Mouse (Mus musculus) ovary, postnatal 36 days (tissue): ENCODE results near the gene Bmp2k.
"Not testable (repeated sequence)": the region's sequence is repeated elsewhere in the genome, so short reads cannot be mapped to it uniquely, and the experiment has no call there.

ENCODE experiments used
- DNase-seq: peaks from one replicate; pipeline ENCODE4 v3.0.0; 2022; ENCODE audit warnings: low spot score, mixed read lengths

Bmp2k gene

GRCm38 (mm10) chr5:97002336-97002735, 4.8 kb downstream of the Bmp2k start:
- DNase-seq, result no peak

DNA sequence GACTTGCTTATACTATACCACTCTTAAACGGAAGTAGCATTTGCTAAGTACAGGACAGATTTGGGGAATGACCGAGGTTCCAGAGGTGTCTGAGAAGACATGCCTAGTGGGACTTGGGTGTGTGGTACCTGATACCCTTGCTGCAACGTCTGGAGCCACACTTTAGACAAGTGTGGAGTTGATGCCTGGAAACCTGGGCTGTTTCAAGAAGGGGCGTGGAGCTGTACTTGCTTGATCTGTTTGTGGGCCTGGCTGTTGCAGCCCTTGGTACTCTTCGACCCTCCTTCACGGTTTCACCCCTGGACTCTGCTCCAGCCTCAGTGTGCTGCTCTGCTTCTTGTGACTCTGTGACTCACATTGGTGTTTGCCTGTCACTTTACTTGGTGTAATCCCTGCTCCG, 5.4 kb downstream of the Bmp2k start:
- DNase-seq, result no peak

DNA sequence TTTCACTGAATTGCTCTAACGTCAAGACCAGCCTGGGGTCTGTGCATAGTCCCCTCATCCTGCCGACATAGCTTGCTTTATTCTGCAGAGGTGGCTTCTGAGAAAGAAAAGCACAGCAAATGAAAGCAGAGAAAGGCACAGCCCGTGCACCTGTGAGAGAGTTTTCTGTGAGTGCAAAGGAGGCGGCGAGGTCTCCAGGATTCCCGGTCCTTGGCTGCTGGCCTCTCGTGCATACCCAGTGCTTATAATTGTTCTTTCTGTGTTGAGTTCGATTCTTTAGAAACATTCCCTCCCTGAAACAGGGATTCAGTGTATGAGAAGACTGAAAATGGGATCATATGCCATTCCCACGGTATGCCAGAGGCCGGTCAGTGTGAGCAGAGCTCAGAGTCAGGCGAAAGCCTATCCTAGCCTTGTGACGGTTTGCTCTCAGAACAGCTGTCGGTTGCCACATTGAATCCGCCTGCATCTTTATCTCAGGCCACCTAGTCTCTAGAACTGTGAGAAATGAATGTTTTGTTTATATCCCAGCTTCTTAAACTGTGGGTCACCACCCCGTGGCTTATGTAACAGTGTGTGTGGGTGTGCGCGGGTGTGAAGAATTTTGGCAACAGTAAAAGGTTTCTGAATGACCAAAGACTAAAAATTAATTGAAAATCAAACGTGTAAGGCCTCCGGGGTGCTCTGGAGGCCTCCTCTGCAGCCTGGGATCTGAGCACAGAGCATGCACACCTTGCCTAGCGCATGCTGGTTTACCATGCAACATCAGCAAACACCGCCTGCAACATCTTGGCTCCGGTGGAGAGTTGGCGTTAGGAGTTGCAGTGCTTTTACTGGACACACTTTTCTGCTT, 6.9 kb downstream of the Bmp2k start:
- DNase-seq, result no peak

DNA sequence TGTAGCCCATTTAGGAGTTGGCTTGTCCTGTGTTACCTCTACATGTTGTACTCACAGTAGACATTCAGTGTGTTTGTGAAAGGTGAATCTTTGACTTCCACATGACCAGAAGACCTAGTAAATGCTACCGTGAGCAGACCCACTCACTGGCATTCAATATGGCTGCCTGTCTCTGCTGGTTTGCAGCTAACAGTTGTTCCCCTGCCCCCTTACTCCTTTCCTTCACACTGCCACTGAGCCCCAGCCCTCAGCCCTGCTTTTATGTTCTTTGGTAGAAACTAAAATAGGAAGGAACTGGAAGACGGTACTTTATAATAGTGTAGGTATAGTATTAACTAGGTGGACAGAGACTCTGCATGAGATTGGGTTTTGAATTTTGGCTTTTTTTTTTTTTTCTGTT, 8.4 kb downstream of the Bmp2k start:
- DNase-seq, result no peak

- DNase-seq, result no peak
These were observed 9.4 kb downstream of the Bmp2k start for GRCm38 (mm10) chr5:97006929-97007328.

- no peak for DNase-seq
These were observed 10.0 kb downstream of the Bmp2k start for GRCm38 (mm10) chr5:97007496-97007895.

- DNase-seq, result not testable (repeated sequence)
These were observed 11.7 kb downstream of the Bmp2k start for GRCm38 (mm10) chr5:97009140-97009539.

DNA sequence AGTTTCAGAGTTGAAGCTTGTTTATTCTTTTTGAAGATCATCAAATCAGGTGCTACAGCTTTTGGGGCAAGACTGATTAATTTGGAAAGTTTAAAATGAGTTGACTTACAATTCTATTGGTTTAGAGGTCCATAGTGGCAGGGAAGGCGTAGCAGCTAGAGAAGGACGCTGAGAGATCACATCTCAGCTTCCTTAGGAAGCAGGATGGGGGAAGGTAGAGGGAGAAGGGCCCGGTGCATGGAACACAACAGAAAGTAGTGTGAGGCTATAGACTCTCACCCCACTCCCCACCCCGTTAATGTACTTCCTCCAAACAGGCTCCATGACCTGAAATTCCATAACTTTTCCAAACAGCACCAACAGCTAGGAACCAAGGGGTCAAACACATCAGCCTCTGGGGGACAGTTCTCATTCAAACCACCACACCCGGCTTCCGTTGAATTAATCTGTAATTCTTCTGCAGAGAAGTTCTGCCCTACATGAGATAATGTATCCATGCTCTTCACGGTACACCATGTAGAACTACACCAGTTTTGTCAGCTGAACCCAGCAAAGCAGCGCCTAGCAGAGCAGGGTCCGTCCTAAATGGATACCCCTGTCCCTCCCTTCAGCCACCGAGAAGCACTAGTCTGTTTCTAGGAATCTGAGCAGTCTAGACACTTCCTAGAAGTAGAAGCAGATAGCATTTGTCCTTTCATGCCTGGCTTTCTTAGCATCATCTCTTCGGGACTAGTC, 12.3 kb downstream of the Bmp2k start:
- DNase-seq, result no peak

DNA sequence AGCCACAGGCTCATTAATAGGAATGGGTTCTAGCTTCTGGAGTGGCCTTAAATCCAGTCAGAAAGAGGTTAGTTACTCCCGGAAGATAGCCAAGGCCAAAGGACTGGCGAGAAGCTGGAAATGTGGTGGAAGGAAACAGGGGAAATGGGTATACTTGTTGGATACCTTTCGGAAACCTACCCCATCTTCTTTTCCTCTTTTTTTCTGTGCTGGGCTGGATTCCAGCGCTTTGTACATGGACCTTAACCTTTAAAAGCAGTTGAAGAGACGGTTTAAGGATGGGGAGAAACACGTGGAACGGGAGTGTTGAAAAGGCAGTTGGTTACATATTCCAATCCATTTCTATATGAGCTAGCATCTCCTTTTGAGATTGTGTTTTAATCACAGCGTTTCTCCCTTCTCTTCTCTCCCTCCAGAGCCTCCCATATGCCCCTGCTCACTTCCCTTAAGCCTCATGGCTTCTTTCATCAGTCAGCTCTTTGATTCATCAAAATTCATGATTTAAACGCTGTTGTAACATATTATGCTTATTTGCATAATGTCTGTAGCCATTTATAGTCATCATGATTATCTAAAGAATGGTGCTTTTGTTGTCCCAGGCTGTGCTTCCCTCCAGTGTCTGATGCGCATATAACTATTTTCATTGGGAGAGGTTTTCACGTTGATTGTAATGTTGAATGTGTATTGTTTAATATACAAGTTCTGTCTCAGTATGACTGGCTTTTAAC, 18.5 kb downstream of the Bmp2k start:
- DNase-seq, result no peak

DNA sequence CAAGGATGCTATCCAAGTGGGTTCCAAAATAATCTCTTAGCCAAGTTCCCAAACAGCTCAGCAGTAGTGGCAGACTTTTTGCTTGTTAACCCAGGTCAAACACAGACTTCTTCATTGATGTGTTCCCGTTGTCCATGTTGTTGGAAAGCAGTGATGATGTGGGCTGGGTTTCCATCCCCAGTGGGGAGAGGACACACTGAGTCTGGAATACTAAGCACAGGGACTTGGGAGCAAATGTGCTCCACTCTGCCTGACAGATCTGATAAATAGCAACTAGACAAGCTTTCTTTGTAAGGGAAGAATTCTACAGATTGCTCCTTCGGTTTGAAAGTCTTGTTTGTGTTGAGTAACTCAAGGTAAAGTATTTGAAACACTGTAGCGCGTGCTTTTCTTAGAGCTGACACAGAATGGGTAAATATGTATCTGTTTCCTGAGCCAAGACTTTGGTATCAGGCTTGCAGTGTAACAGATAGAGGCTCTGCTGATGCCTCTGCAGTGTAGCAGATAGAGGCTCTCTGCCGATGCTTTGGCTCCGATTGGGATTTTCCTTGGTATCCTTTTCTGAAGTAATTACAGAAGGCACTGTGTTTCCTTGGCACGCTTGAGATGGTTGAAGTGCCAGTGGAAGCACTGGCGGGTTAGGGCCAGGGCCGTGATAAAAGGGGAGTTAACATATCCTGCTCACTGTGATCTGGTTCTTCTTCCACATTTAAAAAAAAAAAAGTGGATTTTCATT, 19.5 kb downstream of the Bmp2k start:
- no peak for DNase-seq

DNA sequence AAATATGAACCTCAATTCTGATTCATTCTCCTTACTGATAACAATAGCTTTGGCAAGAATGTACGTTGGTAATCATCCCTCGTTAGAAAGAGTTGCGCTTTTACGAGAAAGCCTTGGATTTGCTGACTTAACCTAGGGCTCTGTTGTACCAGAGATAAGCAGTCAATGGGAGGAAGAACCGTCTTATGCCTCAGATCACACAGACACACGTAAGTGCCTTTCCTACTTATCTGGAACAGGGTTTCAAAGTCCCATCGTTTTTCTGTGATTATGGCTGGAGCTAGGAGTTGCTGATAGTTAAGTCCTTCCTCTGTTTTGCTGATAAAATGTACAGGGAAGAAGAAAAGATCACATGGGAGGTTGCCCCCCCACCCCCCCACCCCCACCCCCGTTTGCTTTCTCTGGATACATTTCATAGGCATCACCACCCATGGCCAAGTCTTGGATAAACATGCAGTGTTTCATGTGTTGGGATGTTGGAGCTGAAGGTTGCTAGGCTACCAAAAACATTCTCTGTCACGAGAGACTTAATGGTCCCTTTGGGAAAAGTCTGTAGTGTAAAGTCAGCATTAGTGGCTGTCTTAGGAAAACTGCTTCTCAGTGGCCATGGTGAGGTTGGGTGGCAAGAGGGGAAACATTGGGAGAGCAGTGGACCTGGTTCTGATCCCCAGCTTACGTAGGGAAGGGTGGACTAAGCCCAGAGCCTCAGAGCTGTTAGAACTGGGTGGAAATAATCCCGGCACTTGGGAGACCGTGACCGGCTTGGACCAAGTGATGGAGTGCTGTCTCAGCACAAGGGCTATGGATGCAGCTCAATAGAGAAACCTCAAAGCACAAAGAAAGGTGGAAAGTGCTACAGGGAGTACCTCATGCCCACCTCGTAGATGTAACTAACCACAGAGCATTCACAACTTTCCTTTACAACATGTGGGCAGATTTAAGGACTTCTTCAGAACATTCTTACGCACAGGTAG, 25.1 kb downstream of the Bmp2k start:
- DNase-seq, result no peak

- DNase-seq, result no peak
These were observed 27.3 kb downstream of the Bmp2k start for GRCm38 (mm10) chr5:97024834-97025233.

- DNase-seq, result no peak
These were observed 28.2 kb downstream of the Bmp2k start for GRCm38 (mm10) chr5:97025650-97026049.

- no peak for DNase-seq
These were observed 30.5 kb downstream of the Bmp2k start for GRCm38 (mm10) chr5:97028004-97028403.

GRCm38 (mm10) chr5:97028840-97029239, 31.4 kb downstream of the Bmp2k start:
- DNase-seq, result not testable (repeated sequence)

GRCm38 (mm10) chr5:97031771-97032170, 34.3 kb downstream of the Bmp2k start:
- DNase-seq, result no peak

DNA sequence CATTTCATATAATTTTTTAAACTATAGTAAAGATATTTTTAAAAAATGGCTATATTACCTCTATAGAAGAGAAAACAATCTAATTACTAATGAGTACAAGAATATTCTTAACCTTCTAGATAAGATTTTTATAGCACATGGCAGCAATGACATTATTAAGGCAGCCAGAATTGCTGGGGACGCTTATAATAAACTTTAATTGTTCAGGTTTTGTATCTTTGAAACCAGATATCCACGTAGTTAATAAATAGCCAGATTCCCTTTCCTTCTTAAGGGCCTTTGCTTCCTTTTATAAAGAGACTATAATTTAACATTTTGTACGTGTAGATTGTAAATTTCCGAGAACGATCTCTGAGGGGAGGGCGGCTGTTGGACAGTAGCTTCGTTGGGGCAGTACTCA, 47.8 kb downstream of the Bmp2k start:
- DNase-seq, result no peak

- DNase-seq, result no peak
These were observed 49.2 kb downstream of the Bmp2k start for GRCm38 (mm10) chr5:97046680-97047079.

DNA sequence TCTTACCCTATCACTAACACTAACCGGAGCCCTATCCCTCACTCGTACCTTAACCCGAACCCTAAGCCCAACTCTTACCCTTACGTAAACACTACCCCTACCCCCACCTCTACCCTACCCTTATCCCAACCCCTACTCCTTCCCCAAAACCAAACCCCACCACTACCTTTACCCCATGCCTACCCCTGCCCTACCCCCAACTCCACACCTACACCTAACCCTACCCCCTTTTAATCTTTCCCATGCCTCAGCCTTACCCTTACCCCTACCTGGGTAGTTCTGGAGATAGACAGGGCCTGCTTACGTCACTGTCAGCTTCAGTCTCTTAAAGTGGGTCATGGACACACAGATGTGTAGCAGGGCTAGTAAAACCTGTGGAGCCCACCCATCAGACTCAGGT, 51.4 kb downstream of the Bmp2k start:
- no peak for DNase-seq

DNA sequence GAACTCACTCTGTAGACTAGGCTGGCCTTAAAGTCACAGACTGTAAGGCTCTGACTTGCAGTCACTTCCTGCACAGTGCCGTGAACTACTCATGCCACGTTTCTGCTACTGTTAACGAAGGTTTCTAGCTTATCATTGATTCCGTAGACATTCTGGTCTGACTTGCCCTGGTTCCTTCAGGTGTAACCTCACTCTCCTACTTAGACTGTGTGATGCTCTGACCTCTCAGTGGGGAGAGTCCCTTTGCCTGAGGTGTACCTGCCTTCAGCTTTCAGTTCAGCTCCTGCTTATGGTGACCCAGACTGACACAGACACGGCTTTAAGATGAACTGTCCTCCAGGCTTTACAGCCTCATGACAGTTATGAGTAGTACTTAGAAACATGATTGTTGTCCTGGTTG, 56.7 kb downstream of the Bmp2k start:
- DNase-seq, result no peak

DNA sequence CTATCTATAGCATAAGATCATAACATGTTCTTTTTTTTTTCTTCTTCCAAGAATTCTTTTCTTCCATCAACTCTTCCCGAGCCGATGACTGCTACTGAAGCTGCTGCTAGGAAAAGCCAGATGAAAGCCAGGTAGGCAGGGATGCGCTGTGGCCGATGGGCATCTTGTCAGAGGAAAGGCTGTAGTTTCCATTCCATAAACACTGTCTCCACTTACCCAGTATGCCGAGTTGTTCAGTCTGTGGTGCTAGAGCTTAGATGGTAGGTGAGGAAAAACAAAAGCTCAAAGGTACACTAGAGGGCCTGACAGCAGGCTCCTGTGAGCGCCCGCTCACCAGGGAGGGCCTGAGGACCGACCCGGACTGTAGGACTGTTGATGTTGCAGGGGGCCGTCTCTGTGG, 57.3 kb downstream of the Bmp2k start:
- DNase-seq, result no peak
